Mouse (Mus musculus): ENCODE data around the gene Washc2. TPM values are rescaled to one million over a fixed set of nuclear protein-coding genes. Genes with fewer than 3 reads are reported as not detected.

The Washc2 gene
- 23.8 TPM for polyA plus RNA-seq (2014; fragmentation: Illumina TruSeq; extraction: RNeasy Lipid Tissue Mini Kit (QIAGEN cat#74804); ENCODE audit: low read depth, low replicate concordance)

GRCm38 (mm10) chr6:116207729-116208534 lies at the start of gene Washc2:
Washc2 (plus strand) TSS chr6:116208038.

GRCm38 (mm10) chr6:116193394-116194393 lies 14.1 kb upstream of the Washc2 start, which contains the start of gene Tmcc1:
Tmcc1 (minus strand) TSS chr6:116193486.

GRCm38 (mm10) chr6:116264018-116264651 lies 56.3 kb downstream of the Washc2 start, which contains the start of gene Zfand4:
Zfand4 (plus strand) TSS chr6:116264222.

Other genes starting within 250 kb of the Washc2 start
- 11.1 TPM for gene Plxnd1, start 213.0 kb upstream of the Washc2 start, polyA plus RNA-seq (2014; fragmentation: Illumina TruSeq; extraction: RNeasy Lipid Tissue Mini Kit (QIAGEN cat#74804); ENCODE audit: low read depth, low replicate concordance)
- gene Tmcc1, start 14.6 kb upstream of the Washc2 start, polyA plus RNA-seq (2014; fragmentation: Illumina TruSeq; extraction: RNeasy Lipid Tissue Mini Kit (QIAGEN cat#74804); ENCODE audit: low read depth, low replicate concordance), result 14.9 TPM
- gene Zfand4, start 56.2 kb downstream of the Washc2 start, polyA plus RNA-seq (2014; fragmentation: Illumina TruSeq; extraction: RNeasy Lipid Tissue Mini Kit (QIAGEN cat#74804); ENCODE audit: low read depth, low replicate concordance), result 30.7 TPM
- gene March8, start 130.0 kb downstream of the Washc2 start, polyA plus RNA-seq (2014; fragmentation: Illumina TruSeq; extraction: RNeasy Lipid Tissue Mini Kit (QIAGEN cat#74804); ENCODE audit: low read depth, low replicate concordance), result 93.8 TPM